Comparison of ENCODE assay signal across 9 mouse cellular contexts in genomic region chr2:32440164-32440563, GRCm38 (mm10). TPM values are rescaled to one million over a fixed set of nuclear protein-coding genes. Genes with fewer than 3 reads are reported as not detected.
A peak's percentile ranks its signal among the peaks of the same experiment; 100 is the strongest.
DNase-seq lines count a peak whose midpoint lies in the region; ATAC-seq and TF ChIP-seq lines count a peak whose summit lies in the region.
"Had no signal": no experiment of that assay in that cellular context is flagged by ENCODE, and none has a peak within 500 bp of the region (broad histone marks: within the 10 kb centered on the region; RNA-seq: fewer than 3 reads in every experiment).

No protein-coding gene starts in this region.

- peaks cover 6% of the 10 kb centered on the region for H3K36me3 ChIP-seq in heart, embryonic 12.5 days
- no peaks in the 10 kb centered on the region for H3K36me3 ChIP-seq in lung, embryonic 16.5 days (ENCODE audit: control insufficient read depth, insufficient read depth, low read length)
- no peaks in the 10 kb centered on the region; the same call in 1 of the 2 replicates for H3K36me3 ChIP-seq in hindbrain, embryonic 13.5 days
- peaks cover 6% of the 10 kb centered on the region for H3K36me3 ChIP-seq in small intestine, adult 2 months (ENCODE audit: control insufficient read depth, insufficient read depth, low read length)

- no peak overlapping the region for H3K4me2 ChIP-seq in heart, embryonic 12.5 days
- no peak overlapping the region for H3K4me2 ChIP-seq in lung, embryonic 16.5 days (ENCODE audit: low read depth, low read length)
- no peak overlapping the region for H3K4me2 ChIP-seq in hindbrain, embryonic 13.5 days

- WGBS in heart, embryonic 12.5 days, result 52% methylated on average over 2 of the region's 2 CpGs
- WGBS in lung, embryonic 16.5 days, result 16% methylated on average over 2 of the region's 2 CpGs
- 56% methylated on average over 2 of the region's 2 CpGs for WGBS in hindbrain, embryonic 13.5 days
- WGBS in small intestine, adult 2 months, result 11% methylated on average over 2 of the region's 2 CpGs

- no peak for DNase-seq in heart, postnatal 4 days
- no peak for DNase-seq in lung, postnatal 25 days (ENCODE audit: low spot score)
- DNase-seq in cerebellum, postnatal 14 days, result no peak
- DNase-seq: kidney, adult 2 months had no signal

- H3K9me3 ChIP-seq in heart, embryonic 12.5 days (replicated peaks), result no peaks in the 10 kb centered on the region
- H3K9me3 ChIP-seq in lung, embryonic 16.5 days (ENCODE audit: control insufficient read depth, low read length), result no peaks in the 10 kb centered on the region
- H3K9me3 ChIP-seq in hindbrain, embryonic 13.5 days, result no peaks in the 10 kb centered on the region

- peaks cover 47% of the 10 kb centered on the region for H3K4me1 ChIP-seq in heart, embryonic 12.5 days (replicated peaks)
- peaks cover 31% of the 10 kb centered on the region for H3K4me1 ChIP-seq in lung, embryonic 16.5 days (replicated peaks; ENCODE audit: control insufficient read depth, insufficient read depth, low read length)
- peaks cover 36% of the 10 kb centered on the region for H3K4me1 ChIP-seq in hindbrain, embryonic 13.5 days (replicated peaks)
- H3K4me1 ChIP-seq in small intestine, adult 2 months (ENCODE audit: control insufficient read depth, insufficient read depth, insufficient read length, low read length), result peaks cover 36% of the 10 kb centered on the region; the same call in 1 of the 2 replicates

- no peak for TF ChIP-seq POLR2A in small intestine, adult 2 months (IDR thresholded peaks at IDR 0.05; ENCODE audit: low read depth, low read length)

- H3K27me3 ChIP-seq in heart, embryonic 12.5 days (replicated peaks), result no peaks in the 10 kb centered on the region
- H3K27me3 ChIP-seq in lung, embryonic 16.5 days (ENCODE audit: control insufficient read depth, insufficient read depth, low read depth, low read length), result no peaks in the 10 kb centered on the region
- H3K27me3 ChIP-seq in hindbrain, embryonic 13.5 days, result no peaks in the 10 kb centered on the region
- no peaks in the 10 kb centered on the region for H3K27me3 ChIP-seq in small intestine, adult 2 months (ENCODE audit: control insufficient read depth, insufficient read depth, low read length)

- H3K27ac ChIP-seq in heart, embryonic 12.5 days (ENCODE audit: poor library complexity, severe bottlenecking), result peak overlapping the region; percentile 5
- H3K27ac ChIP-seq in lung, embryonic 16.5 days (ENCODE audit: low read length), result peak overlapping the region; percentile 56
- peak overlapping the region; percentile 58; the same call in 1 of the 2 replicates for H3K27ac ChIP-seq in hindbrain, embryonic 13.5 days
- H3K27ac ChIP-seq in small intestine, adult 2 months (ENCODE audit: insufficient read depth, low read depth, low read length), result peak overlapping the region; percentile 83

- H3K9ac ChIP-seq in heart, embryonic 12.5 days, result no peak overlapping the region
- H3K9ac ChIP-seq in lung, embryonic 16.5 days (ENCODE audit: low read length), result no peak overlapping the region
- H3K9ac ChIP-seq in hindbrain, embryonic 13.5 days, result no peak overlapping the region

- no peak for ATAC-seq in heart, embryonic 12.5 days (ENCODE audit: insufficient number of reproducible peaks, low FRiP score)
- peak; percentile 45; the same call in 1 of the 2 replicates for ATAC-seq in lung, embryonic 16.5 days (ENCODE audit: low read depth)
- no peak for ATAC-seq in hindbrain, embryonic 13.5 days (ENCODE audit: low FRiP score)
- ATAC-seq in inflammation-experienced regulatory T-cells, adult 6 months, result no peak

- TF ChIP-seq CTCF in small intestine, adult 2 months (IDR thresholded peaks at IDR 0.05; ENCODE audit: extremely low read depth, insufficient read length, insufficient replicate concordance, low read depth, low read length), result no peak

- no peak overlapping the region for H3K4me3 ChIP-seq in heart, embryonic 12.5 days
- no peak overlapping the region for H3K4me3 ChIP-seq in lung, embryonic 16.5 days (ENCODE audit: low read length)
- no peak overlapping the region for H3K4me3 ChIP-seq in hindbrain, embryonic 13.5 days
- no peak overlapping the region for H3K4me3 ChIP-seq in small intestine, adult 2 months (ENCODE audit: low read depth, low read length)

RNA-seq across cellular contexts. Expression of gene Naif1, which starts 10.1 kb away (rescaled TPM):
- polyA plus RNA-seq in heart, embryonic 12.5 days (2016; fragmentation: Nextera tagmentation; extraction: Ambion mirVana), result 4.7 and 5.4 TPM in 2 replicates
- 1 to 10 TPM; 3.5 to 3.6 TPM for total RNA-seq in heart, postnatal 4 days (2021)
- polyA plus RNA-seq in lung, embryonic 16.5 days (2015; fragmentation: Nextera tagmentation; extraction: Ambion mirVana), result 6.5 and 6.8 TPM in 2 replicates
- polyA plus RNA-seq in hindbrain, embryonic 13.5 days (2015; fragmentation: Nextera tagmentation; extraction: Ambion mirVana), result 5.1 and 5.9 TPM in 2 replicates
- polyA plus RNA-seq in small intestine, adult 2 months (2012; rRNA removed), result 2.4 and 4.4 TPM in 2 replicates
- 1 to 10 TPM; 4.6 to 6.0 (median 4.8) TPM for polyA plus RNA-seq in inflammation-experienced regulatory T-cells, adult 6 months (2017; shearing (Covaris generic))

RNA-seq across cellular contexts. Expression of gene Slc25a25, which starts 11.1 kb away (rescaled TPM):
- polyA plus RNA-seq in heart, embryonic 12.5 days (2016; fragmentation: Nextera tagmentation; extraction: Ambion mirVana), result 13.0 and 14.3 TPM in 2 replicates
- total RNA-seq in heart, postnatal 4 days (2021), result 10 to 100 TPM; 16.4 to 22.2 TPM
- 16.0 and 17.5 TPM in 2 replicates for polyA plus RNA-seq in lung, embryonic 16.5 days (2015; fragmentation: Nextera tagmentation; extraction: Ambion mirVana)
- polyA plus RNA-seq in hindbrain, embryonic 13.5 days (2015; fragmentation: Nextera tagmentation; extraction: Ambion mirVana), result 46.2 and 50.1 TPM in 2 replicates
- 12.5 and 27.0 TPM in 2 replicates for polyA plus RNA-seq in small intestine, adult 2 months (2012; rRNA removed)
- polyA plus RNA-seq in inflammation-experienced regulatory T-cells, adult 6 months (2017; shearing (Covaris generic)), result 1 to 10 TPM; 2.2 to 4.4 (median 4.3) TPM

RNA-seq across cellular contexts. Expression of gene Ptges2, which starts 44.5 kb away (rescaled TPM):
- 39.9 and 44.9 TPM in 2 replicates for polyA plus RNA-seq in heart, embryonic 12.5 days (2016; fragmentation: Nextera tagmentation; extraction: Ambion mirVana)
- total RNA-seq in heart, postnatal 4 days (2021), result 10 to 100 TPM; 59.7 to 60.2 TPM
- 20.6 and 23.9 TPM in 2 replicates for polyA plus RNA-seq in lung, embryonic 16.5 days (2015; fragmentation: Nextera tagmentation; extraction: Ambion mirVana)
- polyA plus RNA-seq in hindbrain, embryonic 13.5 days (2015; fragmentation: Nextera tagmentation; extraction: Ambion mirVana), result 41.2 and 41.3 TPM in 2 replicates
- polyA plus RNA-seq in small intestine, adult 2 months (2012; rRNA removed), result 22.3 and 32.6 TPM in 2 replicates
- under 1 TPM; 0.32 to 0.63 (median 0.44) TPM for polyA plus RNA-seq in inflammation-experienced regulatory T-cells, adult 6 months (2017; shearing (Covaris generic))

RNA-seq across cellular contexts. Expression of gene Lcn2, which starts 52.1 kb away (rescaled TPM):
- 0.14 and 0.38 TPM in 2 replicates for polyA plus RNA-seq in heart, embryonic 12.5 days (2016; fragmentation: Nextera tagmentation; extraction: Ambion mirVana)
- 1 to 10 TPM; 3.1 to 3.4 TPM for total RNA-seq in heart, postnatal 4 days (2021)
- 1.8 and 5.6 TPM in 2 replicates for polyA plus RNA-seq in lung, embryonic 16.5 days (2015; fragmentation: Nextera tagmentation; extraction: Ambion mirVana)
- 1.0 TPM in 1 of 2 replicates, not detected in the other for polyA plus RNA-seq in hindbrain, embryonic 13.5 days (2015; fragmentation: Nextera tagmentation; extraction: Ambion mirVana)
- polyA plus RNA-seq in small intestine, adult 2 months (2012; rRNA removed), result 5.5 and 5.8 TPM in 2 replicates
- polyA plus RNA-seq in inflammation-experienced regulatory T-cells, adult 6 months (2017; shearing (Covaris generic)), result under 1 TPM in 1 of 3 experiments, not detected in 2; 0.93 TPM

RNA-seq across cellular contexts. Expression of gene 1110008P14Rik, which starts 58.4 kb away (rescaled TPM):
- 48.2 and 48.9 TPM in 2 replicates for polyA plus RNA-seq in heart, embryonic 12.5 days (2016; fragmentation: Nextera tagmentation; extraction: Ambion mirVana)
- 10 to 100 TPM; 43.7 to 47.6 TPM for total RNA-seq in heart, postnatal 4 days (2021)
- polyA plus RNA-seq in lung, embryonic 16.5 days (2015; fragmentation: Nextera tagmentation; extraction: Ambion mirVana), result 34.0 and 36.4 TPM in 2 replicates
- 103 and 108 TPM in 2 replicates for polyA plus RNA-seq in hindbrain, embryonic 13.5 days (2015; fragmentation: Nextera tagmentation; extraction: Ambion mirVana)
- 117 and 134 TPM in 2 replicates for polyA plus RNA-seq in small intestine, adult 2 months (2012; rRNA removed)
- polyA plus RNA-seq in inflammation-experienced regulatory T-cells, adult 6 months (2017; shearing (Covaris generic)), result 10 to 100 TPM; 43.1 to 73.3 (median 57.4) TPM

Comparison
In these comparisons a context has a peak if more than half of its experiments do, and no peak if none do; other contexts are left out.
1. H3K27ac ChIP-seq: peak in every context shown above with its lines; median percentile 83 in small intestine, adult 2 months; 58 in hindbrain, embryonic 13.5 days; 56 in lung, embryonic 16.5 days; 5 in heart, embryonic 12.5 days.
2. RNA of gene Ptges2, which starts 44.5 kb away (polyA plus RNA-seq): 39.9 to 44.9 TPM in heart, embryonic 12.5 days, 41.2 to 41.3 TPM in hindbrain, embryonic 13.5 days, 22.3 to 32.6 TPM in small intestine, adult 2 months and 20.6 to 23.9 TPM in lung, embryonic 16.5 days; 0.32 to 0.63 TPM in inflammation-experienced regulatory T-cells, adult 6 months; every median in the first group is over 10 times any median in the second.